Mouse (Mus musculus) erythroid progenitor cell, adult 5-6 weeks (primary cell): Measurements from ENCODE around the gene Cavin4. TPM values are rescaled to one million over a fixed set of nuclear protein-coding genes. Genes with fewer than 3 reads are reported as not detected.

Experiments
- ATAC-seq: replicated peaks from 2 replicates; pipeline ENCODE4 v1.8.0; 2016; ENCODE audit warnings: moderate number of reproducible peaks, mild to moderate bottlenecking, moderate TSS enrichment, inconsistent platforms; ENCODE audit not compliant: poor library complexity, low FRiP score, severe bottlenecking
- total RNA-seq, 2 experiments: library from RNA; stranded (forward) in 1 of 2; stranded (reverse) in 1 of 2; fragments of 150-400 nt in 1 of 2; fragments of 186-747, 209-891 nt in 1 of 2; gene quantifications; 2 replicates each; pipeline versions ENCODE4 v1.2.3 to v1.2.4; 2015 to 2017; ENCODE audit warnings: low replicate concordance in 2 of 2

Cavin4 gene
- not detected in 2 replicates for total RNA-seq (2015; ENCODE audit: low replicate concordance)
- not detected in 2 replicates for total RNA-seq (2017; ENCODE audit: low replicate concordance)

GRCm38 (mm10) chr4:48663271-48663670 lies at the start of gene Cavin4:
Gene Cavin4, plus strand, starts transcription at chr4:48663514.
- no peak for ATAC-seq

- ATAC-seq = no peak
Observed at GRCm38 (mm10) chr4:48615483-48615882, 47.8 kb upstream of the Cavin4 start.

GRCm38 (mm10) chr4:48617201-48617600 lies 46.1 kb upstream of the Cavin4 start:
- no peak for ATAC-seq

- ATAC-seq = no peak
Observed at GRCm38 (mm10) chr4:48620121-48620520, 43.2 kb upstream of the Cavin4 start.

- ATAC-seq = no peak
Observed at GRCm38 (mm10) chr4:48622246-48622645, 41.1 kb upstream of the Cavin4 start.

- no peak for ATAC-seq
Observed at GRCm38 (mm10) chr4:48622946-48623345, 40.4 kb upstream of the Cavin4 start.

GRCm38 (mm10) chr4:48624961-48625360 lies 38.4 kb upstream of the Cavin4 start:
- no peak for ATAC-seq

GRCm38 (mm10) chr4:48625836-48626235 lies 37.5 kb upstream of the Cavin4 start:
- no peak for ATAC-seq

- ATAC-seq = no peak
Observed at GRCm38 (mm10) chr4:48629445-48629844, 33.9 kb upstream of the Cavin4 start.

- no peak for ATAC-seq
Observed at GRCm38 (mm10) chr4:48633529-48633928, 29.8 kb upstream of the Cavin4 start.

- ATAC-seq = no peak
Observed at GRCm38 (mm10) chr4:48634058-48634457, 29.3 kb upstream of the Cavin4 start.

- no peak for ATAC-seq
Observed at GRCm38 (mm10) chr4:48636831-48637230, 26.5 kb upstream of the Cavin4 start.

GRCm38 (mm10) chr4:48638132-48638531 lies 25.2 kb upstream of the Cavin4 start:
- ATAC-seq = no peak

GRCm38 (mm10) chr4:48639503-48639902 lies 23.8 kb upstream of the Cavin4 start:
- no peak for ATAC-seq

GRCm38 (mm10) chr4:48643801-48644200 lies 19.5 kb upstream of the Cavin4 start:
- no peak for ATAC-seq

GRCm38 (mm10) chr4:48646143-48646542 lies 17.2 kb upstream of the Cavin4 start:
- ATAC-seq = no peak

GRCm38 (mm10) chr4:48650617-48651360 lies 12.5 kb upstream of the Cavin4 start:
- no peak for ATAC-seq

GRCm38 (mm10) chr4:48654118-48654517 lies 9.2 kb upstream of the Cavin4 start:
- no peak for ATAC-seq

- ATAC-seq = no peak
Observed at GRCm38 (mm10) chr4:48656530-48656929, 6.8 kb upstream of the Cavin4 start.

GRCm38 (mm10) chr4:48660144-48660543 lies 3.2 kb upstream of the Cavin4 start:
- no peak for ATAC-seq

GRCm38 (mm10) chr4:48660619-48661575 lies 2.4 kb upstream of the Cavin4 start:
- ATAC-seq = no peak
